Mouse (Mus musculus) midbrain, postnatal 0 days (tissue): ENCODE measurements around the gene Wdr95. TPM values are rescaled to one million over a fixed set of nuclear protein-coding genes. Genes with fewer than 3 reads are reported as not detected.

Experiments used
- ATAC-seq: fragments of 200-750 bp; cut with Nextera tagmentation; 2 replicates; pipeline ENCODE4 v1.8.0; 2017; ENCODE audit warnings: moderate number of reproducible peaks, mild to moderate bottlenecking, moderate TSS enrichment, moderate library complexity; ENCODE audit not compliant: low FRiP score
- DNase-seq: peaks from one replicate; pipeline ENCODE4 v3.0.0-alpha.2; 2015; ENCODE audit warnings: low spot score
- H3K27ac ChIP-seq: fragments of 300-500 bp; sonication (generic); 2 replicates; pipeline ENCODE4 v1.5.1; 2014; ENCODE audit warnings: low read depth, mild to moderate bottlenecking, low read length, mixed read lengths
- H3K27me3 ChIP-seq: fragments of 300-500 bp; sonication (generic); 2 replicates; pipeline ENCODE4 v1.6.1; 2014; ENCODE audit warnings: low read length, control low read depth, mixed read lengths; ENCODE audit not compliant: insufficient read depth
- H3K36me3 ChIP-seq: fragments of 300-500 bp; sonication (generic); 2 replicates; pipeline ENCODE4 v1.6.1; 2014; ENCODE audit warnings: low read length, control low read depth, mixed read lengths; ENCODE audit not compliant: insufficient read depth
- H3K4me1 ChIP-seq: fragments of 300-500 bp; sonication (generic); 2 replicates; pipeline ENCODE4 v1.6.1; 2014; ENCODE audit warnings: mild to moderate bottlenecking, control low read depth, antibody characterized with exemption, low read length, mixed read lengths; ENCODE audit not compliant: insufficient read depth
- H3K4me2 ChIP-seq: fragments of 300-500 bp; sonication (generic); 2 replicates; pipeline ENCODE4 v1.6.1; 2014; ENCODE audit warnings: low read depth, mild to moderate bottlenecking, low read length, mixed read lengths; ENCODE audit not compliant: poor library complexity, severe bottlenecking
- H3K4me3 ChIP-seq: fragments of 300-500 bp; sonication (generic); 2 replicates; pipeline ENCODE4 v1.5.1; 2014; ENCODE audit warnings: low read depth, mild to moderate bottlenecking, low read length, moderate library complexity
- H3K9ac ChIP-seq: fragments of 300-500 bp; sonication (generic); replicated peaks from 2 replicates; pipeline ENCODE4 v1.6.1; 2014; ENCODE audit warnings: mild to moderate bottlenecking, low read length, moderate library complexity, mixed read lengths; ENCODE audit not compliant: poor library complexity, severe bottlenecking
- H3K9me3 ChIP-seq: fragments of 300-500 bp; sonication (generic); 2 replicates; pipeline ENCODE4 v1.6.1; 2016; ENCODE audit warnings: low read length, control low read depth
- CTCF ChIP-seq: IDR thresholded peaks from 2 replicates; pipeline ENCODE4 v1.5.1; 2016; ENCODE audit warnings: antibody characterized with exemption, mild to moderate bottlenecking
- WGBS: fragments of 180-500 bp; shearing (Covaris S2); extraction: QIAGEN DNeasy Blood & Tissue Kit; methylation state at CpG from one replicate; pipeline ENCODE4 v1.1.7; 2014; 5-methylcytosine and 5-hydroxymethylcytosine counted together
- polyA plus RNA-seq: library from polyadenylated mRNA; unstranded; fragments of >200 nt; fragmentation: Nextera tagmentation; extraction: Ambion mirVana; gene quantifications from 2 replicates; pipeline ENCODE4 v1.2.1, GENCODE M21; 2015
- total RNA-seq: library from RNA; depleted of rRNA; stranded (reverse); fragments of >200 nt; gene quantifications from 2 replicates; pipeline ENCODE4 v1.2.3, GENCODE M21; 2014

Gene Wdr95
- total and polyA plus RNA-seq, 2 experiments from 2014 or later, result 0.33 to 0.41 TPM

DNA sequence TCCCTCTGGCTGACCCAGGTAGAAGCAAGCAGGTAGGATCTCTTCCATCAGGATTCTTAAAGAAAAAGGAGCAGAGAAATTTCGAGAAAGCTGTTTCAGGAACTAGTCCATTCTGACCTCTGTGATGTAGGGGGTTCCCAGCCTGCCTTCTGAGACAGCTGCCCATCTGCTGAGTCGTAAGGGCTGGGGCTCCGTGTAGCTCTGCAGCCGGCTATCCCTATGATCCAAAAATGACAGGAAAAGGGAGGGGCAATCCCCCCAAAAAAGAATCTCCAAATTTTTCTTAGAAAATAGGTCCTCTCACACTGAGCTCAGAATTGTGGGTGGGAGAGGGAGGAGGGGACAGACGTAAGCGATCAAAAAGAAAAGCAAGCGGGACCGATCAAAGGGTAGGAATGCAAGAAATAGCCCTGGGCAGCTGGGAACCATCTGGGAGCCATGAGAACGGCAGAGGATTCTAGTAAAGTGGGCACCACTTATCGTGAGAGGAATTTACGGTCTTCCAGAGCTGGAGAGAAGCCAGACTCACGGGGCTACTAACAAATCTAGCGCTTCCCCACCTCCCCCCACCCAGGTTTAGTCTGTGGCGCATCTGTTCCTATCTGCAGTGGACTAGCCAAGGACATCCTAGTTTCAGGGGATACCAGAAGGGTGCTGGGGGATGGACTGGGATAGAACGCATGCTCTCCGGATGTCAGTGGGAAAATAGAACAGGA, 9.5 kb downstream of the Wdr95 start:
- Histone ChIP-seq H3K36me3 (no peaks in the 10 kb centered on the region), H3K9me3 (no peaks in the 10 kb centered on the region), H3K4me2 (peak overlapping the region; percentile 13), H3K27me3 (no peaks in the 10 kb centered on the region), H3K27ac (no peak overlapping the region), H3K4me3 (no peak overlapping the region), H3K4me1 (peaks cover 4% of the 10 kb centered on the region; the same call in 1 of the 2 replicates), H3K9ac (0 out of 2 replicates have a peak overlapping the region, but pooled peaks have one; percentile 0)
- ATAC-seq (peak; percentile 52; the same call in 1 of the 2 replicates), DNase-seq (peak; percentile 74)
- TF ChIP-seq CTCF, result no peak
- WGBS, result 31% methylated on average over 16 of the region's 16 CpGs

DNA sequence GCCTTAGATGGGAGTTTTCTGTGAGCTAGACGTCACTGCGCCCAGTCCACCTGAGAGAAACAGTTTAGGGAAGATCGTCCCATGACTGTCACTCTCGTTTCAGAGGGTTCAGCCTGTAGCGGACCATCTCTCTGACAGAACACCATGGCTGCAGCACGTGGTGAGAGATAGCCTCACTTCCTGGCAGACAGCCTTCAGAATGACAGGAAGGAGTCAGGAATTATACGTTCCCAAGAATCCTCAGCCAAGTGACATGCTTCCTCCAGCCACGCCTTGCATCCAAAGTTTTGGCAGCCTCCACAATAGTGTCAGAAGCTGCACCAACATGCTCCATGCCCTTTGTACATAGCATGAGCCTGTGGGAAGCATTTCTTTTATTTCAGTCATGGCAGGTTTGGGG, 10.1 kb downstream of the Wdr95 start:
- no peaks in the 10 kb centered on the region for H3K36me3 ChIP-seq
- peaks cover 4% of the 10 kb centered on the region; the same call in 1 of the 2 replicates for H3K4me1 ChIP-seq
- 62% methylated on average over 8 of the region's 8 CpGs for WGBS
- DNase-seq (peak; percentile 46), ATAC-seq (no peak)
- no peak for TF ChIP-seq CTCF
- no peak overlapping the region for H3K27ac ChIP-seq
- no peaks in the 10 kb centered on the region for H3K9me3 ChIP-seq
- H3K9ac ChIP-seq, result no peak overlapping the region
- H3K4me2 ChIP-seq, result peak overlapping the region; percentile 13
- H3K27me3 ChIP-seq, result no peaks in the 10 kb centered on the region
- H3K4me3 ChIP-seq, result no peak overlapping the region

DNA sequence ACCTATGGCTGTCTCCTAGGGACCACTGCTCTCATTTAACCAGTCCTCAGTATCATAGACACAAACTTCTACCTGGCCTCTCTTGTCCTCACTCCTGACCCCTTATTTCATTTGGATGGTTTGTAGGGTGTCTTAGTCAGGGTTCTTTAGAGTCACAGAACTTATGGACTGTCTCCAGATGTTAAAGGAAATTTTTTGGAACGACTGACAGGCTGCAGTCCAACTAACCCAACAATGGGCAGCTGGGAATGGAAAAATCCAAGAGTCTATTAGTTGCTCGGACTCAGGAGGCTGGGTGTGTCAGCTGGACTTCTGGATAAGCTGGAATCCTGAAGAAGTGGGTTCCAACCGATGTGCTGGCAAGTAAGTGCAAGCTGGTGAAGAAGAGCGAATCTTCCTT, 10.6 kb downstream of the Wdr95 start:
- Histone ChIP-seq H3K4me3 (no peak overlapping the region), H3K9ac (no peak overlapping the region), H3K27me3 (no peaks in the 10 kb centered on the region), H3K36me3 (no peaks in the 10 kb centered on the region), H3K4me2 (no peak overlapping the region), H3K27ac (no peak overlapping the region), H3K9me3 (no peaks in the 10 kb centered on the region), H3K4me1 (peaks cover 4% of the 10 kb centered on the region; the same call in 1 of the 2 replicates)
- DNase-seq (no peak), ATAC-seq (no peak)
- no peak for TF ChIP-seq CTCF
- WGBS, result 88% methylated on average over 4 of the region's 4 CpGs

DNA sequence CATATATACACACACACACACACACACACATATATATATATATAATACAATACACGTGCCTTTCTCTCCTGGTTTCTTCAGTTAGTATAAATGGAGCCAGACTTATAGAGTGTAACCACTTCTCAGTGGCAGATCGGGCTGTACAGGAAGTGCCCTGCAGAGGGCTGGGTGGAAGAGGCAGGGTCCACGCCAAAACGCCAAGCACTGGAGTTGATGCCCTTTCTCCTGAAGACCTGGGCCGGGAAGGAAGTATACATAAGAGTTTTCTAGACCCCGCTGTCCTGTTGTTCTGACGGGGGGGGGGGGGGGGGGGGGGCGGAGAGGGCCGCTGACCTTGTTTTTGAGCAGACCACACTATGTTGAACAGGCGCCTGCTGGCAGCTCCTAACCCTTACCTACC, 22.7 kb downstream of the Wdr95 start:
- no peak for DNase-seq
- H3K27ac ChIP-seq, result no peak overlapping the region
- H3K9me3 ChIP-seq, result no peaks in the 10 kb centered on the region
- no peak for TF ChIP-seq CTCF
- no peak overlapping the region for H3K4me2 ChIP-seq
- WGBS, result 62% methylated on average over 9 of the region's 10 CpGs
- no peak overlapping the region for H3K9ac ChIP-seq
- no peaks in the 10 kb centered on the region for H3K4me1 ChIP-seq
- no peak overlapping the region for H3K4me3 ChIP-seq
- ATAC-seq, result no peak
- H3K36me3 ChIP-seq, result no peaks in the 10 kb centered on the region
- no peaks in the 10 kb centered on the region for H3K27me3 ChIP-seq

GRCm38 (mm10) chr5:149552742-149553141, 24.3 kb downstream of the Wdr95 start:
- Histone ChIP-seq H3K27me3 (no peaks in the 10 kb centered on the region), H3K4me1 (no peaks in the 10 kb centered on the region), H3K27ac (no peak overlapping the region), H3K9me3 (no peaks in the 10 kb centered on the region), H3K9ac (no peak overlapping the region), H3K4me2 (no peak overlapping the region), H3K4me3 (no peak overlapping the region), H3K36me3 (no peaks in the 10 kb centered on the region)
- ATAC-seq (peak; percentile 27; the same call in 1 of the 2 replicates), DNase-seq (no peak)
- WGBS, result 47% methylated on average over 9 of the region's 9 CpGs
- TF ChIP-seq CTCF, result peak; percentile 66

GRCm38 (mm10) chr5:149553373-149553772, 24.9 kb downstream of the Wdr95 start:
- Histone ChIP-seq H3K9ac (no peak overlapping the region), H3K4me1 (no peaks in the 10 kb centered on the region), H3K27ac (no peak overlapping the region), H3K36me3 (no peaks in the 10 kb centered on the region), H3K9me3 (no peaks in the 10 kb centered on the region), H3K4me3 (no peak overlapping the region), H3K4me2 (no peak overlapping the region), H3K27me3 (no peaks in the 10 kb centered on the region)
- DNase-seq (no peak), ATAC-seq (no peak)
- TF ChIP-seq CTCF, result no peak
- WGBS, result 93% methylated on average over 11 of the region's 11 CpGs
